Mouse (Mus musculus) lung, embryonic 16.5 days (tissue): ENCODE measurements around the gene Krtcap3. TPM values are rescaled to one million over a fixed set of nuclear protein-coding genes. Genes with fewer than 3 reads are reported as not detected.

Experiments
- ATAC-seq: fragments of 200-750 bp; cut with Nextera tagmentation; 2 replicates; pipeline ENCODE4 v1.8.0; 2017; ENCODE audit warnings: low read depth, mild to moderate bottlenecking, moderate library complexity
- H3K27ac ChIP-seq: fragments of 300-500 bp; sonication (generic); 2 replicates; pipeline ENCODE4 v1.5.1; 2014; ENCODE audit warnings: mild to moderate bottlenecking, control low read depth, low read length
- H3K27me3 ChIP-seq: fragments of 300-500 bp; sonication (generic); 2 replicates; pipeline ENCODE4 v1.6.1; 2014; ENCODE audit warnings: low read depth, low read length, mixed read lengths; ENCODE audit not compliant: control insufficient read depth, insufficient read depth
- H3K36me3 ChIP-seq: fragments of 300-500 bp; sonication (generic); 2 replicates; pipeline ENCODE4 v1.6.1; 2014; ENCODE audit warnings: low read length; ENCODE audit not compliant: control insufficient read depth, insufficient read depth
- H3K4me1 ChIP-seq: fragments of 300-500 bp; sonication (generic); replicated peaks from 2 replicates; pipeline ENCODE4 v1.6.1; 2014; ENCODE audit warnings: low read length, mixed read lengths; ENCODE audit not compliant: control insufficient read depth, insufficient read depth
- H3K4me2 ChIP-seq: fragments of 300-500 bp; sonication (generic); 2 replicates; pipeline ENCODE4 v1.6.1; 2014; ENCODE audit warnings: low read depth, low read length, control low read depth
- H3K4me3 ChIP-seq: fragments of 300-500 bp; sonication (generic); 2 replicates; pipeline ENCODE4 v1.5.1; 2014; ENCODE audit warnings: mild to moderate bottlenecking, low read length, control low read depth
- H3K9ac ChIP-seq: fragments of 300-500 bp; sonication (generic); 2 replicates; pipeline ENCODE4 v1.6.1; 2014; ENCODE audit warnings: low read length, control low read depth
- H3K9me3 ChIP-seq: fragments of 300-500 bp; sonication (generic); 2 replicates; pipeline ENCODE4 v1.6.1; 2016; ENCODE audit warnings: low read length; ENCODE audit not compliant: control insufficient read depth
- WGBS: fragments of 180-500 bp; shearing (Covaris S2); extraction: QIAGEN DNeasy Blood & Tissue Kit; methylation state at CpG from one replicate; pipeline ENCODE4 v1.1.7; 2014; 5-methylcytosine and 5-hydroxymethylcytosine counted together
- polyA plus RNA-seq: library from polyadenylated mRNA; unstranded; fragments of >200 nt; fragmentation: Nextera tagmentation; extraction: Ambion mirVana; gene quantifications from 2 replicates; pipeline ENCODE4 v1.2.1, GENCODE M21; 2015

The Krtcap3 gene
- polyA plus RNA-seq, 1 experiment from 2014 or later, result 40.8 TPM

DNA sequence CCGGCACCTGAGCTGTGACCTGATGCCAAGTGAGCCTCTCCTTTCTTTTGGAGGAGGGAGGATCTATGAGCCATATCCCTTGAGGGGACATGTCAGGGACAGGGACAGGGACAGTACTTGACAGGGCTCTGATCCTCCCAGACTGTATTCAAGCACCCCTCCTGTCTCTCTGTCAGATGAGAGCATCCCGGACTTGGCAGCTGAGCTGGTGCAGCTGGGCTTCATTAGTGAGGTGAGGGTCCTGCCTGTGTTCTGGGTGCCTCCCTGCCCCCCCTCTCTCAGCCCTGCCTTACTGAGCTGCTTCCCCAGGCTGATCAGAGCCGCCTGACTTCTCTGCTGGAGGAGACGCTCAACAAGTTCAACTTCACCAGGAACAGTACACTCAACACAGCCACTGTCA is 775 bp upstream of the Krtcap3 start:
- Histone ChIP-seq H3K4me1 (peaks cover 11% of the 10 kb centered on the region), H3K27me3 (no peaks in the 10 kb centered on the region), H3K9ac (no peak overlapping the region), H3K4me3 (no peak overlapping the region), H3K4me2 (no peak overlapping the region), H3K36me3 (peaks cover 47% of the 10 kb centered on the region), H3K9me3 (no peaks in the 10 kb centered on the region), H3K27ac (peak overlapping the region; percentile 28; the same call in 1 of the 2 replicates)
- ATAC-seq, result no peak
- WGBS, result 42% methylated on average over 4 of the region's 4 CpGs

DNA sequence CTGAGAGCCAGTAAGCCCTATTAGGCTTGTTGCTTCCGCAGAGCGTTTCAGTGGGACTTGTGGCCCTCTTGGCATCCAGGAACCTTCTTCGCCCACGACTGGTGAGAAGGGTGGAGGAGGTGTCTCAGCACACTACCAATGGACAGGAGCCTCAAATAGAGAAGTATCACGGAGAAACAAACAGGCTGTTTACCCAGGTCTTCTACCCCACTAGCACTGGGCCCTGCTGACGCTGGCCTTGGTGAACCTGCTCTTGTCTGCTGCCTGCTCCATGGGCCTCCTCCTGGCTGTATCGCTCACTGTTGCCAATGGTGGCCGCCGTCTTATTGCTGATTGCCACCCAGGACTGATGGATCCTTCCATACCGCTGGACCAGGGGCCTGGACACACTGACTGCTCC is 660 bp downstream of the Krtcap3 start:
- peak overlapping the region; percentile 63 for H3K9ac ChIP-seq
- WGBS, result 60% methylated on average over 10 of the region's 10 CpGs
- peaks cover 11% of the 10 kb centered on the region for H3K4me1 ChIP-seq
- no peaks in the 10 kb centered on the region for H3K27me3 ChIP-seq
- peak overlapping the region; percentile 49 for H3K4me3 ChIP-seq
- ATAC-seq, result no peak
- H3K36me3 ChIP-seq, result peaks cover 44% of the 10 kb centered on the region
- peak overlapping the region; percentile 81 for H3K27ac ChIP-seq
- H3K9me3 ChIP-seq, result no peaks in the 10 kb centered on the region
- peak overlapping the region; percentile 59 for H3K4me2 ChIP-seq

DNA sequence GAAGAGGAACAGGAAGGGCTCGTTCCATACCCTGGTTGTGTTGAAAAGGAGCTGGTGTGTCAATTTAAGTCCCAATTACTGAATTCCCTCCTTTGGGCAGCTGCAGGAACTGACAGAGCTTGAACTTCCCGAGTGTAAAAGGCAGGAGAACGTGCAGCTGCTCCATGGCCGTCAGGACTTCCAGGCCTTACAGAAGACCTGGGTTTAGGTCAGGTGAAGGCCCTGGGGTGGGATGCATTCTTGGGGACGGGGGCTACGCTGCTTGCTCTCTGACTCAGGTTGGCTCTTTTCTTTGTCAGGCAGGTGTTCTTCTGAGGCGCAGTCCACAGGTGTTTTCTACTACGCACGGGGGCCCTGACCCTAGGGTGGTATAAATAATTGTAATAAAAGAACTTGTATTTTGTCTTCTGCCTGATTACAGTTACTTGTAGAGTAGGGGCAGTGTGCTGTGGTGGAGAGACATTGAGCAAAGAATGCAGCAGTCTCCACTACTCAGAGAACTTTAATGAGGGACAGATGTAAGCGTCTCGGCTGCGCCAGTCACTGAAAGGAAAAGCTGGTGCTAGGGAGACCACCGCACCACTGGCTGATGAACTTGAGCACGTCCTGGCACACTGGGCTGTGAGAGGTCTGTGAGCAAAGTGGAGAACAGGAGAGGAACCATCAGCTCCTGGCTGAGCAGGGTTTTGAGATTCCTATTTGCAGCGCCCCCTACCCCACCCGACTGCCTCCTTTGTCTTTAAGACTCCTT is 1.5 kb downstream of the Krtcap3 start:
- H3K27me3 ChIP-seq, result no peaks in the 10 kb centered on the region
- 0 out of 2 replicates have a peak overlapping the region, but pooled peaks have one; percentile 81 for H3K27ac ChIP-seq
- H3K4me1 ChIP-seq, result peaks cover 11% of the 10 kb centered on the region
- no peak for ATAC-seq
- peak overlapping the region; percentile 63 for H3K9ac ChIP-seq
- H3K9me3 ChIP-seq, result no peaks in the 10 kb centered on the region
- H3K4me2 ChIP-seq, result peak overlapping the region; percentile 59
- H3K4me3 ChIP-seq, result peak overlapping the region; percentile 49
- 67% methylated on average over 16 of the region's 16 CpGs for WGBS
- H3K36me3 ChIP-seq, result peaks cover 39% of the 10 kb centered on the region

DNA sequence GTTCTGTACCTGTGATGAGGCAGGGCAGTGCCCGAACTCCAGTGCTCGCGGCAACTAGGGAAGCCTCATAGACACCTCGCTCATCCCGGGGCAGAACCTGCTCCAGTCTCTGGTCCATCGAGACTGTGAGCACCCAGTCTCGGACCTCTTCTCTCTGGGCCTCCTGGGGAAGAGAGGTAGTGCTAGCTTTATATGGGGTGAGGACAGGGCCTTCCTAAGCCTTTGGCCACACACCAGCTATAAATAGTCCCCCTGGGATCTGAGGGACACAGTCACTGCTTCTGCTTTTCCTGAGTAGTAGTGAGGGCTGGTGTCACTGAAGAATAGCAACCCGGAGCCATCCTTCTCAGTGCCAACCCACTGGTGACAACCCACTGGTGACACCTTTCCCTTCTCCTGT is 2.3 kb downstream of the Krtcap3 start:
- 91% methylated on average over 8 of the region's 8 CpGs for WGBS
- H3K27ac ChIP-seq, result peak overlapping the region; percentile 58
- no peaks in the 10 kb centered on the region for H3K9me3 ChIP-seq
- H3K4me3 ChIP-seq, result no peak overlapping the region
- peaks cover 32% of the 10 kb centered on the region for H3K36me3 ChIP-seq
- H3K9ac ChIP-seq, result 0 out of 2 replicates have a peak overlapping the region, but pooled peaks have one; percentile 10
- H3K4me2 ChIP-seq, result no peak overlapping the region
- no peak for ATAC-seq
- peaks cover 11% of the 10 kb centered on the region for H3K4me1 ChIP-seq
- no peaks in the 10 kb centered on the region for H3K27me3 ChIP-seq

DNA sequence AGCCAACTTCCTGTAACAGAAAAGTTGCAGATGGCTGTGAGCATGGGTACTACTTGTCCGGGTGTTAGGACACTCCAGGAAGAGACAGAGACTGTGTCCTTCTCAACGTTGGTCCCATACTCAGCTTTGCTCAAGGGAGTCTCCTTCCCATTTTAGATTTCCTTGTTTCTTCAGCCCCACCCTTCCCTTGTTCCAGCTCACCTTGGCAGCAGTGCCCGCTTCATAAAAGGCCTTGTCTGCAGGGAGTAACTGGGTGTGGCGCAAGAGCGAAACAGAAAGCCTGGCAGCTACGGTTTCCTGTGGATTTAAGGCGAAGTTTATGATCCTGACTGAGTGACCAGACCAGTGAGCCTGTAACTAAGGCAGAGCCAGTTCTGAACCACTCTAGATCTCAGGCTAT is 3.0 kb downstream of the Krtcap3 start:
- H3K9ac ChIP-seq, result 0 out of 2 replicates have a peak overlapping the region, but pooled peaks have one; percentile 10
- no peaks in the 10 kb centered on the region for H3K27me3 ChIP-seq
- H3K4me2 ChIP-seq, result no peak overlapping the region
- H3K9me3 ChIP-seq, result no peaks in the 10 kb centered on the region
- H3K36me3 ChIP-seq, result peaks cover 29% of the 10 kb centered on the region
- ATAC-seq, result peak; percentile 24
- WGBS, result 62% methylated on average over 7 of the region's 7 CpGs
- H3K4me3 ChIP-seq, result no peak overlapping the region
- H3K27ac ChIP-seq, result peak overlapping the region; percentile 58
- H3K4me1 ChIP-seq, result peaks cover 11% of the 10 kb centered on the region

DNA sequence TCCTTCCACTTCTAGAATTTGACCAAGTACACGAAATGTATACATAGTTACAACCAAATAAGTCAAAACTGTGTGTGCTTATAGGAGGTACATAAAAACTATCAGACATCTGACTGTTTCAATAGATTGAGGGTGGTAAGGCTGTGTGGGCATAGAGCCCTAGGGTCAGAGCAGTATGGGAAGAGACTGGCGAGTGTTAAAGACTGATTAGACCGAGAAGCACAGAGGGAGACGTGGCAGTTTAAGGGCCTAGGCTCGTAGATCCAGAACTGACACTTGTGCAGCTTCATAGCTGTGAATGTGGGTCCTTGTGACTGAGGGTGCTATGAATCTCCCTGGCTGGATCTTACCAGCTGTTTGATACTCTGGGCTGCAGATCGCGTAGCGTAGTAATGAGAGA is 3.4 kb downstream of the Krtcap3 start:
- Histone ChIP-seq H3K4me2 (no peak overlapping the region), H3K36me3 (peaks cover 30% of the 10 kb centered on the region), H3K9me3 (no peaks in the 10 kb centered on the region), H3K27ac (peak overlapping the region; percentile 58; the same call in 1 of the 2 replicates), H3K4me1 (peaks cover 11% of the 10 kb centered on the region), H3K4me3 (no peak overlapping the region), H3K9ac (no peak overlapping the region), H3K27me3 (no peaks in the 10 kb centered on the region)
- no peak for ATAC-seq
- 84% methylated on average over 8 of the region's 8 CpGs for WGBS

DNA sequence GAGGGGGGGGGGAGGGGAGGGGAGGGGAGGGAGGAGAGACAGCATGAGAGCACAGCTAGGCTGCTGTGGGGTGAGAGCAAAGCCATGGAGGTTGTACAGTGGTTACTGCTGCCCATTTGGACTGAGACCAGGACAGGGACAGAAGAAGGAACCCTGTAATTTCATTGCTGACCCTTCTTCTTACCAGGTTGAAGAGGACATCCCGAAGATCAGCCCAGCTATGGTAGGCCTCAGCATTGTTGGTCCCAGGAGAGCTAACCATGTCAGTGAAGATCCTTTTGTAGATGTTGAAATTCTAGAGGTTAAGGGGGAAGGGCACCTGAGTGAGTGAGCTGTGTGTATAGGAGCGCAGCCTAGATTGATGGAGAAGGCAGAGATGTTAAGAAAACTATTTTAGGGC is 3.9 kb downstream of the Krtcap3 start:
- no peak overlapping the region for H3K4me2 ChIP-seq
- H3K9me3 ChIP-seq, result no peaks in the 10 kb centered on the region
- no peaks in the 10 kb centered on the region for H3K27me3 ChIP-seq
- H3K9ac ChIP-seq, result no peak overlapping the region
- WGBS, result 85% methylated on average over 2 of the region's 2 CpGs
- H3K4me1 ChIP-seq, result peaks cover 11% of the 10 kb centered on the region
- H3K4me3 ChIP-seq, result no peak overlapping the region
- H3K27ac ChIP-seq, result no peak overlapping the region
- no peak for ATAC-seq
- H3K36me3 ChIP-seq, result peaks cover 26% of the 10 kb centered on the region

DNA sequence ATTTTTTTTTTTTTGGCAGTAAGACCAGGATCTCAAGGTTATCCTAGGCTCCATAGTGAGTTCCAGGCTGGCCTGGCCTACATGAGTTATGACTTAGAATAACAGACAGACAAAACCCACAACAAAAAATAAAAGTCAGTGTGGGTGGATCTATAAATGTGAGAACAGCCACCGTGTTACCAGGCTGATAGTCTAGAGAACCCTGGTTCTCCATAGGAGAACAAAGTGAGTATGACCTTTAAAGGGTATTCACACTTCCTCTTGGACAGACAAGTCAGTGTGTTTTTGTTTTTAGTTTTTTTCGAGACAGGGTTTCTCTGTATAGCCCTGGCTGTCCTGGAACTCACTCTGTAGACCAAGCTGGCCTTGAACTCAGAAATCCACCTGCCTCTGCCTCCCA is 4.5 kb downstream of the Krtcap3 start:
- H3K27ac ChIP-seq, result no peak overlapping the region
- H3K4me1 ChIP-seq, result peaks cover 11% of the 10 kb centered on the region
- no peaks in the 10 kb centered on the region for H3K27me3 ChIP-seq
- no peak overlapping the region for H3K9ac ChIP-seq
- H3K4me3 ChIP-seq, result no peak overlapping the region
- no peak for ATAC-seq
- peaks cover 26% of the 10 kb centered on the region for H3K36me3 ChIP-seq
- WGBS, result 87% methylated on average over 2 of the region's 2 CpGs
- no peaks in the 10 kb centered on the region for H3K9me3 ChIP-seq
- no peak overlapping the region for H3K4me2 ChIP-seq

DNA sequence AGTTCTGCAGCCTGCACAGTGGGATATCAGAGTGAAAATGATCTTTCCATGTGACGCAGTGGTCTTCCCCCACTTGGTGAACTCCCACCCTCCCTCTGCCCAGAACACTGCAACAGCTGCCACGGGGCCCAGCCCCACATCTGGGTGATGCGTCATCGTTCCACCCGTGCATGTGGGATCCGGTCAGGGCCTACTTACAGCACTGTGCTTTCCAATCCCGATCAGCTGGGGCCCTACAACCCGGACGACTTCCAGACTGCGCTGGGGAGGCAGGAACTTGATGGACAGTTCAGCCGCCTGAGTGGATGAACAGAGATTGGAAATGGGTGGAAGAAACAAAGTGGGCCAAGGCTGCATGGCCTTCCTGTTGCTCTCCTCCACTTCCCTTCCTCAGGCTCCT is 6.1 kb downstream of the Krtcap3 start:
- H3K4me3 ChIP-seq, result no peak overlapping the region
- H3K36me3 ChIP-seq, result peaks cover 22% of the 10 kb centered on the region
- no peaks in the 10 kb centered on the region for H3K9me3 ChIP-seq

More for the DNA sequence above, 6.1 kb downstream of the Krtcap3 start:
- WGBS, result 80% methylated on average over 11 of the region's 11 CpGs
- Histone ChIP-seq H3K4me1 (peaks cover 7% of the 10 kb centered on the region), H3K27me3 (no peaks in the 10 kb centered on the region), H3K9ac (no peak overlapping the region), H3K27ac (no peak overlapping the region), H3K4me2 (no peak overlapping the region)
- no peak for ATAC-seq
